Mouse (Mus musculus) cerebellum, adult 2 months (tissue): ENCODE measurements around the gene Ncaph2.

Experiments
- CTCF ChIP-seq: fragments of 200-500 bp; IDR thresholded peaks from 2 replicates; pipeline ENCODE4 v1.5.1; 2011; ENCODE audit warnings: low read depth, mild to moderate bottlenecking, control low read depth, low read length, moderate library complexity, borderline replicate concordance; ENCODE audit not compliant: insufficient read depth
- POLR2A ChIP-seq: fragments of 200-500 bp; IDR thresholded peaks from 2 replicates; pipeline ENCODE4 v1.6.1; 2011; ENCODE audit warnings: low read length, control low read depth, borderline replicate concordance; ENCODE audit not compliant: insufficient read depth

DNA sequence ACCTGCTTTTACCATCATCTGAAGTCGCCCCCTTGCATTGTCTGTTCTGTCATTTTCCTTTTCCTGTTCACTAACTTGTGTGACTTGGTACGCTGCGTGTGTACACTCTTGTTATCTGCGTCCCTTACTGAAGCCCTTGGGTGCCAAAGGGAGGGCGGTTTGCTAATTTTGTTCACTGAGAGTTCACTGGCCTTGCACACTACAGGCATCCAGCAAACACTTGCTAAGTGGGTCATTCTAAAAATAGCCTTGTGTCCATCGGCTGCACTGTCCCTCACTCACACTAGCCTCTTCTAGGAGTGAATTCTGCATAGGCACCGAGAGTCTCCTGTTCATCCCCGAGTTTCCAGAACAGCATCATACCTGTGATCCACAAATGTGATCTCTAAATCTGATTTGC, 59.8 kb downstream of the Ncaph2 start:
- TF ChIP-seq CTCF: no peak
- TF ChIP-seq POLR2A: no peak
